Mouse (Mus musculus): ENCODE measurements around the gene Gm28102. TPM values are rescaled to one million over a fixed set of nuclear protein-coding genes. Genes with fewer than 3 reads are reported as not detected.

Gm28102 gene
- polyA plus RNA-seq (2021; fragmentation: Nextera tagmentation), result not detected in 2 replicates
- long read RNA-seq, experiment 1, result 0 reads
- long read RNA-seq, experiment 2, result 0 reads

GRCm38 (mm10) chrY:88053015-88053414, at the start of gene Gm28102:
TSS of gene Gm28102 (plus strand) at chrY:88053315.

